Mouse (Mus musculus): Measurements from ENCODE around the gene Ttc17. TPM values are rescaled to one million over a fixed set of nuclear protein-coding genes. Genes with fewer than 3 reads are reported as not detected.

Ttc17 gene
- total RNA-seq, 2 experiments from 2014 or later = 15.8 to 17.6 TPM

DNA sequence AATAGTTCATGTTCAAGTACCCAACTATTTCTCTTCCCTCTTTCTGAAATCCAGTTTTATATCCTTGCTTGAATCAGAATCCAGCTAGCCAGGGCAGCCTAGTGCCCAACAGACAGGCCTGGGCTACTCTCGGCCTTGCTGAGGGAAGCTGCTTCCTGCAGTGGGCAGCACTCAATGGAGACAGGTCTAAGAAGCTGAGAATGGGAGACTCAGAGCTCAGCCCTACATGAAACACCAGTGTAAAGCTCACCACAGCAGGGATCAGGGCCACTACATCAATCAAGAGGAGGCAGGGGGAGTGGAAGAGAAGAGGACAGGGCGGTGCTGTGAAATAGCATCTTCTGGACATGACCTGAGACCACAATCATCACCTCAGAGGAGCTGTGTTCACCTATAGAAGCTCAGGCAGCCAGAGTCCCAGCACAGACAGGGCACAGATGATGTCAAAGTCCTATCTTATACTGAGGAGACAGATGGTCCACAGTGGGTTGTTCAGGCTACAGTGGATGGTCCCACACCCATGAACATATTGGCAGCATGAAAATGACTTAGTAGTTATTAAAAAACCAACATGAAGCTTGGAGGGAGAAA lies 25.3 kb downstream of the Ttc17 start:
- DNase-seq = no peak

DNA sequence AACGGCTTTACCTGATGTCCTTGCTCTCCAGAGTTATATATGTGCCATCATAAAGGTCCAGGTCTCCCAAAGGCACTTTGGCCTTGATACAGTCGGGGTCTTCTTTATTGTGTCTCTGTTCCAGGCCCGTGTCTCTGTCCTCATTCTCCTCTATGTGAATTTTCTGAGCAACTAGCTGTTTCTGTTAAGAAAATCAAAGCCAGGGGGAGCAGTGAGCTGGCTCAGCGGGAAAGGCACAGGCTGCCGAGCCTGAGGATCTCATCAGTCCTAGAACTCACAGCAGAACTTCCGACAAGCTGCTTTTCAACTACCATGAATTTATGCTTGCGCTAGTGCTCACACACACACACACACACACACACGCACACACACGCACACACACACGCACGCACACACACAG lies 27.8 kb downstream of the Ttc17 start:
- DNase-seq = no peak

DNA sequence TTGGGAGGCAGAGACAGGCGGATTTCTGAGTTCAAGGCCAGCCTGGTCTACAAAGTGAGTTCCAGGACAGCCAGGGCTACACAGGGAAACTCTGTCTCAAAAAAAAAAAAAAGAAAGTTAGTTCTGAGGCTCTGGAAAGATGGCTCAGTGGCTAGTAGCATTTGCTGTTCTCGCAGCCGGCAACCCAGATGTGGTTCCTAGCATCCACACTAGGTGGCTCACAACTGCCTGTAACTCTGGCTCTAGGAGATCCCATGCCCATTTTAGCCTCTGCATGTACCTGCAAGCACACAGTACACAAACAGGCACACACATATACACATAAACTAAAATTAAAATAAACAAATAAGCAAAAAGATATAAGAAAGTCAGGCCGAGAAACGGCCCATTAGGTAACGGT lies 35.4 kb downstream of the Ttc17 start:
- DNase-seq = no peak

DNA sequence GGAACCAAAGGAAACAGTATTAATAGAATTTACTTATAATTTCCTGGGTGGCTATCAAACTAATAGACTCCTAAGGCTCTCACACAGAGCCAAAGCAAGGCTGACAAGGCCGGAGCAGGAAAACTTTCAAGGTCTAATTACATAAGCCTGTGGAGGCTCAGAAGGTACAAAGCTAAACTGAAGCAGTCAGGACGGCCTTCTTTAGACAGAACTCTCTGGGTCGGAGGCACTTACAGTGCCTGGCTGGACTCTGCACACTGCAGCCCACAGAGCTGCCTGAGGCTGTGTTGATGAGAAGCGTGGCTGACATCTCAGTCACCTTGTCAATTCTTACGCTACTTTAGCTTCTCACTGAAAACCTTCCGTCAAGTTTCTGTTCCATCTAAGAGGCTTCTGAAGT lies 42.7 kb downstream of the Ttc17 start:
- no peak for DNase-seq

DNA sequence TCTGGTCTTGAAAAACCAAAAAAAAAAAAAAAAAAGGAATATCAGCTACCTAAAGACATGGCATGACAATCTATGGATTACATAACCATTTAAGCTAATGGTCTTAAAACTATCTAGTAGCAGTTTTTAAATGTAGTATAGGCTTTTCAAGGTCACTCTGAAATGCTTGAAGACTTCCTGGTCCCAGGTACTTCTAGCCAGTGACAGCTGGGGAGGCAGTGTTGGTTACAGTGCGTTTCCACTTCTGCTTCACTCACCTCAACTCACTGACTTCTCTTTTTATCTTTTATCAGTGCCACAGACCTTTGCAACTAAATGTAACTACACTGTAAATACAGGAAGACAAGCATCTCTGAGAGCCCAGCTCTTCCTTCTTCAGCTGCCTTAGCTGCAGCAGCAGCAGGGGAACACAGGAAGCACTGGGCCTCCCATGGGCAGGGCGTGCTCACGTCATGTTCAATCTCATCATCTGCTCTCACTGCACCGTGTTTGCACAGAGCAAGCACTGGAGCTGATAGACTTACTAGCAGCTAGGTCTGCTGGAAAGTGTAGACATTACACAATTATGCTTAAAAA lies 46.0 kb downstream of the Ttc17 start:
- DNase-seq = no peak

DNA sequence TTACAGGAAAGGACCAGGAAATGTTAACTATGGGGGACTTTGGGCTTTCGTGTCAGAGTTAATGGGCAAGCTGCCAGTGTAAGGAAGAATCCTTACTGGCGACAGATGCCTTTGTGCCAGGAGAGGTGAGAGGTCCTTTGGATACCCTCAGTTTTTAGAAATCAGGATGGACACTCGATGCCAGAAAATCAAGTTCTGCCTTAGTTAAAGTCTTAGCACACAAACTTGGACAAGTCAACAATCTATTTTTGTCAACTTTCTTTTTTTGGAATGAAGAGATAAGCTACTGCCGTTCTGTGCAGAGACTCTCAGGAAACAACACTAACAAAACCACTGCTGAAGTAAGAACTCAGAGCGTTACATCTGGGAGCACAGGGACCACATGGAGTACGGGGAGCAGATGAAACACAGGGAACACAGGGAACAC lies 58.3 kb downstream of the Ttc17 start:
- DNase-seq = no peak

DNA sequence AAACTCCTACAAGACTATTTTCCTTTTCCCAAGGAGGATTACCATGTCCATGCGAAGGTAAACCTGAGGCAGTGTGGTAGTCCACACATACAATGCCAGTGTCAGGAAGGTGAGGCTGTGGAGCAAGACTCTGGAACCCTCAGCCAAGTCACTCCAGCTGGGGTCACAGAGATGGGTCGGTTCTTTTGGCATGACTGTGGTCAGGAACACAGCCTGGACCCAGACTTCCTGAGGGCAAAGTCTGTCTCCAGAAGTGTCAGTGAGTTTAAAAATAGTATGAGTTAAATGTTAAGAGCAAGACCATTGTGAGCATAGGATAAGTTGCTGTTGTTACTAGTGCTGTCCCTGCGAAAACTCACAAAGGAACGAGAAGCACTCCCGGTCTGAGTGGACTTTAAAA lies 59.7 kb downstream of the Ttc17 start:
- DNase-seq = no peak

DNA sequence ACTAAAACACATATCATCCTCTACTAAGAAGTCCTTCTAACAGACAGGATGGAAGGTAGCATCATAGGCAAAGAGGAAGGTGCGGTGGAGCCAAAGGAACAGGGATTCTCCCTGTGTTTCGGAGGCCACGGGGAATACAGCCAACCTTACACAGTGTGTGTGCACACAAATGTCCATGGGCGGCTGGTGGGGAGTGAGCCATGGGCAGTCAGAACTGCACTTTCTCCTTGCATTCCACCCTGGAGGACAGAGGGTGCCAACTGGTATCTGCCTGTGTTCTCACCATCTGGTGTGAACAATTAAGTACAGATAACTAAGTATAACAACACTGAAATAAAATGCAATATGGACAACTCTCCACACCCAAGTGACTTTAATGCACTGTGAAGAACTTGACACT lies 61.9 kb downstream of the Ttc17 start:
- DNase-seq = no peak

DNA sequence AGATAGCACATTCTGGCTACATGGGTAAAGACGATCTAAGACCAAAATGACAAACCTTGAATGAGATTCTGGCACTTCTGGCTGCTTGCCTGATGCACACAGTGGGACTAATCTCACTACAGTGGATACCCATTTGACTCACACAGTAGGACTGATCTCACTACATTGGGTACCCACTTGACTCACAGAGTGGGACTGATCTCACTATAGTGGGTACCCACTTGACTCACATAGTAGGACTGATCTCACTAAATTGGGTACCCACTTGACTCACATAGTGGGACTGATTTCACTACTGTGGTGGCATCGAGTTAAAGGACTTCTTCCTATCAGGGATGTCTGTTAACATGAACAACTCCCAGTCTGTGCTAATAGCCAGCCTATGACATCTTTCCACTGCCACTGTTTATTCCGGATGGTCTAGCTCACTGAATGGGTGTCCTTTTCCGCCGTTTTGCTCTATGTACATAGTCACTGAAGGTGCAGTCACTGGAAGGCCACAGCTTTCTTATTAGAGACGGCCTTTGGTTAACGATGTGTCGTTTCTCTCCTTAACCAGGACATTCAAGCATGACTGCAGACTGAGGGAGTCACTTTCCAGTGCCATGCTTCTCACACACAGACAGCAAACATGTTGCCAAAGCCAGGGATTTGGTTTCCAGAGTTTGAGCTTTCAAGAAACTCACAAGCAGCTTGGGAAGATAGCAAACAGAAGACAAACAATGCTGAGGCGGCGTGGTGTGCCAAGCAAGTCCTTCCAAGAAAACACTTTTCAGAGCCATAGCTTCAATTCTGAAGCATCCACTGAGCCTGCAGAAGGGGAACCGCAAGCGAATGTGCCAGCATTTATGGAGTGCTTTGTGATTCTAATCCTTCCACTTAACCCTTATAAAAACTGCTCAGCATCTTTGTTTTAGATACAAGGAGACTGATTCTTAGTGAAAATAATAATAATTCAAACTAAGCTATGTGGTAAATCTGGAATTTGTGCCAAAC lies 62.9 kb downstream of the Ttc17 start:
- no peak for DNase-seq

DNA sequence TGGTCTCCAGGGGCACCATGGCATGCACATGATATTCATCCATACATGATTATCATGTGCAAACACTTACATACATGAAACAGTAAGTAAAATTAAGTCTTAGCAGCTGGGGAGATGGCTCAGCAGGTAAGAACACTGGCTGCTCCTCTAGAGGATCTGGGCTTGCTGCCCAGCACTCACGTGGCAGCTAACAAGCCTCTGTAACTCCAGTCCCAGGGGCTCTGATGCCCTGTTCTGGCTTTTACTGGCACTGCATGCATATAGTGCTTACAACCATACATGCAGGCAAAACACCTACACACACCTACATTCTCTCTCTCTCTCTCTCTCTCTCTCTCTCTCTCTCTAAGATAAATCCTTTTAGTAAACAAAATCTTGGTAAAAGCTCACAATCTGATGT lies 65.7 kb downstream of the Ttc17 start:
- DNase-seq = no peak

DNA sequence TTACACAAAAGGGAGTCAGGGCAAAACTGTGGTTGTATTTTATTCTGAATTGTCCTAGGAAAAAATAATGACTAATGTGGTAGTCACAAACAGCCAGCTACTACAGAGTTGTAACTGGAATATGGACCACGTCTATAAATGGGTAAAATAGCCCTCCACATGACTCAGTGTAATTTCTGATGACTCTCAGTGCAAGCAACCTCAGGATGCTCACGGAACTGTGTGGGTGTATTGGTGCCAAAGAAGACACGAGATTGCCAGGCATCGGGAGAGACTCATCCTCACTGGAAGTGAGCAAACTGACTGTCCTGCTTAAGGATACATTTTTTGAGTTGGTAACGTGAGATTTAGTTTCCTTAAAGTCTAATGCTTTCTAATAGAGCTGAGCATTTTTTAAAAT lies 67.0 kb downstream of the Ttc17 start:
- DNase-seq = no peak

DNA sequence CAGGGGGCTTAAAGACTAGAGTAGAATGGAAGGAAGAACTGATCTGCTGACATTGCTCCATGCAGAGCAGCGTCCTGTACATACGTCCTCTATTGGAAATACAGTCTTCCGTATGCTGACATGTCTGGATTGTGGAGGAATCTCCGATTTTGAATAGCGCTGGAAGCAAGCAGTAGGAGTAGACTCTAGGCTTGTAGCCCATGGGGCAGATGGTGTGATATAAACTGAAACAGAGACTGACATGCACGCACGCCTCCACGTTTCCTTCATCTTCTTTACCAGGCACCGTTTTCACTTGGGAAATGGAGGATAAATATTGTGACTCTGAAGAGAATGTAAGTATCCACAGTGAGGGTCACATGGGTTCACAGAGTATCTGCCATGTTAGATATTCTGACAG lies 70.2 kb downstream of the Ttc17 start:
- no peak for DNase-seq

DNA sequence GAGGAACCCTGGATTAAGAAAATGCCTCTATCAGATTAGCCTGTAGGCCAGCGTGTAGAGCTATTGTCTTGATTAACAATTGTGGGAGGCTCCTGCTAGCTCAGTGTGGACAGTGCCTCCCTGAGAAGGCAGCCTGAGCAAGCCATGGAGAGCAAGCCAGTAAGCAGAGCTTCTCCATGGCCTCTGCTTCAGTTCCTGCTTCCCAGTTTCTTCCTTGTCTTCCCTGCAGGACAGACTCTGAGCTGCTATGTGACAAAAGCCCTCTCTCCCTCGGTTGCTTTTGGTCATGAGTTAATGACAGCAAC lies 71.8 kb downstream of the Ttc17 start:
- DNase-seq = no peak

DNA sequence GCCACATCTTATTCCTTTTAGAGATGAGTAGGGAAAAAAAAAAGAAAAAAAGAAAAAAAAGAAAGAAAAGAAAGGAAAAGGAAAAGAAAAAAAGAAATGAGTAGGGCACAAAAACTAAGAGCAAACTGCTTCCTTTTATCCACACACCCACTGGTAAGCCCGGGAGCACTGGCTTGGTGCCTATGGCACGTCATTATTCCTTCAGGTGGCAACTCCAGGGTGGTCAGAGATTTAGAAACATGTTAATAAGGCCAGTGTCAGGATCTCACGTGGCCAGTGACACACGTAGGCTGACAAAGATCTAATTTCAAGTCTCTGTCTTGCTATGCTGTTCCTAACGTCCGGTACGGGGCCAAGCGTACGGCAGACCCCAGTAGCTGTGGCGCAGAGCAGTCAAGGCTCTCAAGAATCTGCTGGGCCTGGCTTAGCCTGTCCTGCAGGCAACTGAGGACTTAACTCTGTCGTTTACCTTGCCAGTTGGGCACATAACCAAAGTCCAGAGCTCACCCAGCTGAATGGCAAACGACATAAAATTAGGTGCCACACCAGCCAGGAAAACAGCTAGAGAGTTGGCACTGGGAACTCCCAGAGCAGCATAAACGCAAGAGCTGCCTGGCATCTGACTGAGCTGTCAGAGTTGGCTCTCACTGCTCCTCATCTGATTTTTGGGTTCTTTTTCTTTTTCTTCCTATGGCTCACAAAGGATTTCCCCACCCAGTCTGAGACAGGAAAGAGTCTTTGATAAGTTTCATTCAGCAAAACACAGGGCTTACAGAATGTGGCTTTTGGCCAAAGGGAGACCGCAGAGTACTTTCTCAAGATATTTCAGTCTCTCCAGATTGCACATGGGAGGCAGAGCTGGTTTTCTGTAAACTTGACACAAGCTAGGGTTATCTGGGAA lies 72.4 kb downstream of the Ttc17 start:
- DNase-seq = peak; percentile 32

DNA sequence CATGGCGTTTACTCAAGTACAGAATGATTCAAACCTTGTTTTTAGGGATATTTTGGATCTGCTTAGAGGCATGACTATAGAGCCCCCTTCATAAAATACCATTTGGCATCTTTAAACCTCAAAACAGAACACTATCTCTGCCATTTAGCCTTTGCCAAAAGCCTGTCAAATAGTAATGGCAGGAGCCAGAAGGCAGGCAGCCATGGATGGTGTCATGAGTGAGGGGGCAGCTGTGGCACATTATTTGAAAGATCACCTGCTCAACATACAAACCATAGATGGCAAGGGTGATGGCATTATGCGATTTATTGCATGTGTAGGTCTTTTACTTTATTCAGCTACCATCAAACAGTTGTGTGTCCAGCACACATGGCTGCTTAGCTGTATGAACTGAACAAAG lies 73.4 kb downstream of the Ttc17 start:
- no peak for DNase-seq

DNA sequence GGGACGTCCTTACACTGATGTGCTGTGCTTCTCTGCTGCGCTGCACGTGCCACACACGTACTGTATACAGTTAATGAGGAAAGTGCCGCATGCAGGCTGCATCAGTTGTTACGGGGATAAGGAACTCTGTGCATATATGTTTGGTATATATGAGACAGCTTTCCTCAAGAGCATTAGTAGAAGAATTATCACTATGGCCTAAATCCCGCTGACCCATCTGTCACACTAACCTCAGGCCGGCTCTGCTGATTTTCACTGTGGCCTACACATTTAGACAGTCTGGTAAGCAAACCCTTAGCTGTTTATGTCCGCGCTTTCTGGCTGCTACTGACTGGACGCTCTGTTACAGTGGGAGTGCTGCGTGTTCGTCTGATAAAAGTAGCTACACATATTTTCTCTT lies 77.2 kb downstream of the Ttc17 start:
- DNase-seq = no peak

DNA sequence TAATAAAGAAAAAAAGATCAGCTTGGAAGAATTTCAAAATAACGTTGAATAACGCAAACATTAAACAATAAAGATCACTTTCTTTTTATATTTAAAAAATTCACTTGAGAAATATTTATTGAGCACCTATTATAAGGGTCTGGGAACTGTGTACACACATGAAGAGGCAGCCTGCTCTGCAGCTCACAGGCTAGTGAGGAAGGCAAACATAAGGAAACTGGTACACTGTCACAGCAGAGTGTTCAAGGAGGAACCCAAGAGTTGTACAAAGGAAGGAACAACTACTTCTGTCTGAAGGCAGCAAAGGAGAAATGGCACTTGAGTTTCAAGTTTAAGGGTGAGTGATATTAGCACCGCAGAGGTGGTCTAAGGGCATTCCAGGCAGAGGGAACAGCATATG lies 78.7 kb downstream of the Ttc17 start:
- no peak for DNase-seq

DNA sequence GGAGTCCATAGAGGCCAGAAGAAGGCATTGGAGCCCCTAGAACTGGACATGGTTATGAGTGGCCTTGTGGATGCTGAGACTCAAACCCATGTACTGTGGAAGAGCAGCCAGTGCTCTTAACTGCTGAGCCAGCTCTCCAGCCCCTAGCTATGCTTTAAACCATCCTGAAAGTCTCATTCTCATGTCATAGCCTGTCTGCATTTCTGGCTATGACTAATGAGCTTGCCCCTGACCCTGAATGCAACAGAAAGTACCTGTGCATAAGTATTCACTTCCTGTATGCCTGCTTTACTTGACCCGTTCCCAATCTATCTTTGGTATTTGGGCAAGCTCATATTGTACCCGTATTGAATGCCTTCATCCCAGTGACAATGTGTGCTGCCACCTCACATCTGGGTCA lies 86.7 kb downstream of the Ttc17 start:
- DNase-seq = no peak

DNA sequence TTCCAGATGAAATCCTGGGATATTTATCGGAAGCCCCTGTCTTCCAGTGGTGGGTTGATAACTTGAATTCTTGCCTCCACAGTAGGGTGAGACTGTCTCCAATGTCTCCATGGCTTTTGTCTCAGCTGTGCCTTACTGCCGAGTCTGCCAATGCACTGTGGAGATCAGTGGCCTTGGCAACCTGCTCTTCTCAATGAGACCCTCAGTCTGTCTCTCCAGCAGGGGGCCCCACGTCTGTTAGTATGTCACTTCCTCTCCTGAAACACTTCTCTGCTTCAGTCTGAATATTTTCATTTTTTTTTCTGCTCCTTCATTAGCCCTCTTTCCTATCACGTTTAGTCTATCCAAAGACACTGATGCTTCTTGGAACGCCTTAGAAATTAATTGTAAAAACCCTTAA lies 90.0 kb downstream of the Ttc17 start:
- no peak for DNase-seq

DNA sequence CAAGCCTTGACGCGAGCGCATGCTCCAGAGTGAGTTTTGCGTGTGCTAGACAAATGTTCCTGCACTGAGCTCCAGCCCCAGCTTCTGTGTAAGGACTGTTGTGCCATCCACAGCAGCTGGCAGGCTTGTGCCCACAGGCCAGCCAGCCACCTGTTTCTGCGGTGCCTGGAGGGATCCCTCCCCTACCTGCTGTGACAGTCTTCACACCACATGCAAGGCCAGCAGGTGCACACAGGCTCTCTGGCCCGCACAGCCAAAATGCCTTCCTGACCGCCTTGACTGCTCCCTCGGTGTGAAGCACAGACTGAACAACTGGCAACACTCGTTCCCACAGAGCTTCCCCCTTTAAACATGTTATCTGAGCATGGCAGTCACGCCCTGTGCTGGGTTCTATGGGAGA lies 102.5 kb downstream of the Ttc17 start:
- DNase-seq = no peak

DNA sequence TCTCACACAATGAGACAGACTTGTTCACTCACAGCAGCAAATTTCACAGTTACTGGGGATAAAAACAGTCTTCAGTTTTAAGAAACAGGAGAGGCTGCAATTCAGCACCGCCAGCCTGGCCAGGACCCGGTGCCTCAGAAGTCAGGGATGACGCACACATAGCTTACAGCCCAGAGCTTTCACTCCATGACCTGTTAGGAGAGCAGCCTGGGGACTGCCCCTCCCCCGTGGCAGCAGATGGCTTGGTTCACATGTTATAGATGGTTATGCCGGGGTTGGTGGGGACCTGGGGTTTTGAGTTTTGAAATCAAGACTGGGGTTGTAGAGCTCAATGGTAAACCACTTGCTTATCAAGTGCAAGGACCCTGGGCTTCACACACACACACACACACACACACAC lies 104.1 kb downstream of the Ttc17 start:
- no peak for DNase-seq

DNA sequence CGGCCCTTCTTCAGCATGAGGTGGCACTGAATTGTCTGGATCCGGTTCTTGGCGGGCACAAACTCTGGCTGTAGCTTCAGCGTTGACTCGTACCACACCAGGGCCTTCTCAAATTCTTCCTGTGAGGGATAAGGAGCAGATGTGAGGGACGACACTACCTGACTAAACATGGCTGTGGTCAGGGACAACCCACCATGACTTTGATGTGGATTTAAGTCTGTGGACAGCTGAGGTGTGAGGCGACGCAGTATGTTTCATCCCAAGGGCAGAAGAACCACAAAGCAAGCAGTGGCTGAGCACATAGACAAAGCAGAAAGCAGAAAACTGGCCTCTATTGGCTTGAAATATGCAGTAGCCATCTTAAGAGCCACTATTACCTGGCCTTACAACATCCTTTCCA lies 104.7 kb downstream of the Ttc17 start:
- no peak for DNase-seq

DNA sequence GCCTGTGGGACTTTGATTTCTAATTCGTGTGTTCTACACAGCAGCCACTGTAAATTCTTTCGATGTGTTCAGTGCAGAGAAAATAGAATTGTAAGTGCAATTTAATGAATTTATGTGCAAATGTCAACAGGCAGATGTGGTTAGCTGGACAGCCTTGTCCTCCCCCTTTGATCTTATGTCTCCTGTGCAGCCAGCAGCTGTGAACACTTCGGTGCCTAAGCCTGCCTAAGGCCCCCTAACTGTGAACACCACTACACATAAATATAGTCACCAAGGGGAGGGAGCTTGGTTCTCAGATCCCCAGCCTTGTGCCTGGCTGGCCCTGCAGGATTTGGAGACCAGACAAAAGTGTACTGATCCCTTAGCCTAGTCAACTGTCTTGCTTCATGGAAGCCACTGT lies 109.0 kb downstream of the Ttc17 start:
- no peak for DNase-seq

All from gastrocnemius, postnatal 25 days (tissue).